Mouse (Mus musculus) left cerebral cortex, postnatal 4 days (tissue): ENCODE measurements at regions not wholly inside any gene's neighbourhood (a gene's known extent, or its start where the extent isn't known, plus 50 kb on each side); places are given as distances from the start of the nearest gene placed in this dataset.

Experiments
- DNase-seq: peaks from one replicate; pipeline ENCODE4 v3.0.0-alpha.2; 2022
- intact Hi-C: fragments of 180-260 bp; cut with DNase I; formaldehyde crosslinking; loops from one replicate; pipeline ENCODE4 v1.15.1; 2025

GRCm38 (mm10) chr8:102443006-102443405 is 342.4 kb downstream of the Cdh11 start:
- intact Hi-C loops = no loop called here
- no peak for DNase-seq

GRCm38 (mm10) chr8:102421828-102422227 is 363.6 kb downstream of the Cdh11 start:
- DNase-seq = no peak
- intact Hi-C loops = no loop called here

- intact Hi-C loops = no loop called here
These were observed 370.5 kb downstream of the Cdh11 start for GRCm38 (mm10) chr8:102414931-102415330.

DNA sequence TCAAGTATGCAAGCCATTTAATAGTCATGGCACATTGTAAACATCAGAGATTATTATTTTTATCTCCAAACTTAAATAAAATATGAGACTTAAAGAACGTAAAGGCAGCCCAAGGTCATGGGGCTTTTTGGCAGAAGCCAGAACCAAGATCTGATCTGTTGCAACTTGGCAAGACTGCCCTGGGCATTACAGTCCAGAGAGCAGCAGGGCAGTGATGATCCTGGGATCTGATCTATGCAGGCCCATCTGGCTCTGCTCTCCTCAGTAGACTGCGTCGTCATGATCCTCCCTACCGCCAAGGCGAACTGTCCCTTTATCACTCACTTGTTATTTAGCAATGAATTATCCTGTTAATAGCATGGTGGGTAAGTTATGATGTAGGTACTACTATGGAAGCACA is 372.0 kb downstream of the Cdh11 start:
- intact Hi-C loops = no loop called here
- peak; percentile 56 for DNase-seq

More at GRCm38 (mm10) chr8:102414931-102415330, 370.5 kb downstream of the Cdh11 start:
- no peak for DNase-seq

GRCm38 (mm10) chr8:102387591-102387990 is 397.9 kb downstream of the Cdh11 start:
- intact Hi-C loops = no loop called here

DNA sequence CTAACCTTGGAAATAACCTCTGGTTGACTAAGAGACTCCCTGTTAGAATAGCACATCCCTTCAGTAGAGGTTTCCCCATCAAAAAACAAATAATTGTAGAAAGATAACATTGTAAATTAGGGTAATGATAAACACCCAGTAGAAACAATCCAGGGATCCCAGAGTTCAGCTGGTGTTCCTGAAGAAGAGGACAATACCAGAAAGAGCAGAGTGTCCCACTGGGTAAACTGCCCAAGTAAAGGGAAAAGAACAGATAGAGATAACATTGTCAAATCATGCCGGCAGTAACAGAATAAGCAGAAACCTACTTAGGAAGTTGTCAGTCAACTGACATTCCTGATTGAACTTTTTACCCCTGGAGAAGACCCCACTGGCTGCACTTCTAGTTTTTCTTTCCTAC is 440.1 kb downstream of the Cdh11 start:
- no peak for DNase-seq
- intact Hi-C loops = no loop called here

More at GRCm38 (mm10) chr8:102387591-102387990, 397.9 kb downstream of the Cdh11 start:
- DNase-seq = no peak

- DNase-seq = no peak
- intact Hi-C loops = no loop called here
These were observed 452.9 kb downstream of the Cdh11 start for GRCm38 (mm10) chr8:102332511-102332910.

GRCm38 (mm10) chr8:102331151-102331550 is 454.3 kb downstream of the Cdh11 start:
- DNase-seq = no peak

DNA sequence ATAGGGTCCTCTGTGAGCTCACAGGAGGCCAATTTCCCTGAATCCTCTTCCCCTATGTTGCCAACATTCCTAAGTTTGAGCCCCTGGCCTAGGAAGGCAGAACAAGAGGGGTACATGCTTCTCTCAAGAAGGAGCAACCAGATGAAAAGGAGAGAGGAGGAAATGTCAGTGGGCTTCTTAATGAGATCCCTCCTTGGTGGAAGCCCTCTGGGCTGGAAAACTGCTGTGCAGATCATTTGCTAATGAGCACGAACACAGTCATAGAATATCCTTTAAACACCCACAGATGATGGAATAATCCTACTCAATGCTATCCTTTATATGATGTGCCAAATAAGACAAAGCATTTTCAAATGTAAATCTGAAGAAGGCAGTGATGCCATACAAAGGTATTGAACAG is 455.5 kb downstream of the Cdh11 start:
- no peak for DNase-seq
- intact Hi-C loops = no loop called here

More at GRCm38 (mm10) chr8:102331151-102331550, 454.3 kb downstream of the Cdh11 start:
- intact Hi-C loops = no loop called here
